Mouse (Mus musculus) natural killer cell, adult 2 months (primary cell): ENCODE data around the gene Mctp1.
A peak's percentile ranks its signal among the peaks of the same experiment; 100 is the strongest.
"Not testable (repeated sequence)": the region's sequence is repeated elsewhere in the genome, so short reads cannot be mapped to it uniquely, and the experiment has no call there.

Source experiments
- DNase-seq, 2 experiments: peaks; one replicate each; pipeline ENCODE4 v3.0.0; 2022; ENCODE audit warnings: low spot score in 2 of 2

Mctp1 gene

DNA sequence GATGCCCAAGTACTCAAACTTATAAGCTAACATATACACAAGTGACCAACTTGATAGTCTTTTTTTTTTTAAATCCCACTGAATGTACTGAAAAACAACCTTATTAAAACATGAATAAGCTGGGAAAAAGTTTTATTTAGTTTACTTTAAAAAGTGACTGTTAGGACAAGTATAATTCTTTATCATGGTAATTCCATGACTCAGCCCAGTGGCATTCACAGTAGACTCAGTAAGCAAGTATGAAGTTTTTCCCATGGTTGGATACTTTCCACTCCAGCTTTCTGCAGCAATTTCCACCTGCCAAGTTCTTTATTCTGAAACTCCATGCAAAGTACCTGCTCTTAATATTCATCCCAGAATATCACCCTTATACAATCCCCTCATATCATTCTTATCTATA, 97.3 kb downstream of the Mctp1 start:
- DNase-seq, result no peak

DNA sequence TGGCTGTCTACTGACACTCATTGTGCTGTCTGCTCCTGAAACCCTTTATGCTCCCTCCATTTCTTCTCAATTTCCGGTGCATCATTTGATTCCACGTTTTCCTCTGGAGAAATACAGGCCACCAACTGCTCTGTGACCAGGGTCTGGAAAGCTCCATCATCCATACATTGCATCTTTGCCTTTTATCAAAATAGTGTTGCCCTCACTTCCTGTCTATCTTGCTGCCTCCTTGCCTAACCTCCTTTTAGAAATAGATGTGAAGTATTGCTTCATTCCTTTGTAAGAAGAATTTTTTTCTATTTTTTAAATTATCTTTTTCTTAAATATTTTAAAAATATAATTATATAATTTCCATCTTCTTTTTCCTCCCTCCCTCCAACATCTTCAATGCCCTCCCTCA, 98.7 kb downstream of the Mctp1 start:
- DNase-seq, result no peak

DNA sequence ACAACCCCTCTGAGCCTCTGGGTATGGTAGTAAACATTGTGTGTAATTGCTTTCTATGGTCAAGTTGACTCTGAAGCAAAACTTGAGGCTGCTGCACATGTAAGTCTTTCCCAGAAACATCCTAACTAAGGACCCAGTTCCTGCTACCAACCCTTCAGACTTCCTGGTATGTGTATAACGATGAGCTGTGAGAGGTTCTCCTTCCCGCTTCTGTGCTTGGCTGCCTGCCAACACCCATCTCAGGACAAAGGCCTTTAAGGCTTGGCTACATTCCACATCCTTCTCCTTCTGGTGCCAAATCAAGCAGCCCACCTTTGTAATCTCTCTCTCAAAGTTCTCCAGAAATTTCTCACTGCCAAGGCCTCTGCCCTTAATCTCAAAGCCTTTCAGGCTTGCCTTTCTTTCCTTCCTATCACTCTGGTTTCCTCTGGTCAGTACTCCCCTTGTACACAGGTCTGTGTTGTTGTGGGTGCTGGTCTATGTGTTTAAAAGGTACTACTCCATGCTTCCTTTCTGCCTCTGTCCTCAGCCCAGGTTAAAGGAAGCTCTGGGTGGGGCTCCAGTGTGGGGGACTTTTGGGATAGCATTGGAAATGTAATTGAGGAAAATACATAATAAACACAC, 99.9 kb downstream of the Mctp1 start:
- no peak for DNase-seq

DNA sequence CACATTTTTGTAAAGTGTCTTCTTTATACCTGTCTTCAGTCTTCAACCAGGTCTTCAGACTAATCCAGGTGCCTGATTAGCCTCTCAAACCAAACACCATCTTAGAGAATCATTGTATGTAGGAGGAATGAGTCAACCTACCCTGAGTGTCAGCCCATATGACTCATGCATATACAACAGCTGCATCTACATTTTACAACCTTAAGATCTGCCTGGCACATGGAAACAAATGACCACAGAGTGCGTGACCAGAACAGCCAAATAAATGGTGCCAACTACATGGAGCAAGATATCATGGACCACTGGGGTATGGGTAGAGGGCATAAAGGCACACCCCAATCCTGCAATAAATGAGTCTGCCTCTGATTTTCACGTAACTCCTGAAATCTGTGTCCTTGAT, 131.6 kb downstream of the Mctp1 start:
- no peak for DNase-seq

DNA sequence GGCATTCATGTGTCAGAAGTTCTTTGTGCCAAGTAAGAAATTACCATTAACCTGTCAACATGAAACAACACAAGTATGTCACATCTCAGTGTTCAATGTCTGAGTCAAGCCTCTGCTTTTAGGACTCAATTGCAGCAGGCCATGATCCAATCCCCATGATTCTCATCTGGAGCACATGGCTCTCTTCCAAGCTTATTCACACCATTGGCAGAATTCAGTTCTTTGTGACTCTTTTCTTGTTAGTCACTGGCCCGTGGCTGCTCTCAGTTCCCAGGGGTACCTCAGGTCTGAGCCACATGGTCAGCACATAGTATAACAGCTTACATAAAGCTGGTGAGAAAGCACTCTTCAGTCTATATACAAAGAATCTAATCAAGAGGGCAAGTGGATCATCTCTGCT, 138.8 kb downstream of the Mctp1 start:
- no peak for DNase-seq

DNA sequence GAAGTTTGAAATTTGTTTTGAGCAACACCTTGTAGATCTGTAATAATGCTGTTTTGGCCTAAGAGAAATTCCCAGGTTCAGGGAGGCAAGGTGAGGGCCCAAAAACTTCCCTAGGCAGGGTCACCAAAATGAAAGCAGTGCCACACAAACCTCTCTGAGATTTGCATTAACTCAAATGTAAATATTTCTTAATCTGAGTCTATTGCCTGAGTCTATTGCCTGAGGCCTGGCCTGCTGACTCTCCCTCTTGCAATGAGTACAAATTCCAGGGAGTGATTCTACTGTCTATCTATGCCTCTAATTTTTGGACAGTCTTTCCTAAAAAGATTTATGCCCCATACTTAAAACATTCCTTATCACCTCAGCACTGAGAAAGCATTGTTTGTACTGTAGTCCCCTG, 143.0 kb downstream of the Mctp1 start:
- no peak for DNase-seq

DNA sequence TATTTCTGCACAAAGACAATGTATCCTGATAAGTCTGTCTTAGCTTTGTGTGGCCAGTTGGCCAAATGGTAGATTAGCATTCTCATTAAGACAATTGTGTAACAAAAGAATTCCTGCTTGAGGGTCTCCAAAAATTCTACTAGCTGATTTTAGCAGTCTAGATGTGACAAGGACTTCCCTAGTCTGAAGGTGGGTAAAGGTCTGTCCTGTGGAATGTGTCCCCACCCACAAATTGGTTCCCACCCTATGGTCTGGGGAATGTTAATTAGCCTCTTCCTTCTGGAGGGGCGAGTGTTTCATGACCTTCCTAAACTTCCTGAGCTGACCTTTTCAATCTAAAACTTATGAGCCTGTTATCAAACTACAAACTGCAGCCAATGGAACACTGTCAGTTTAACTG, 143.4 kb downstream of the Mctp1 start:
- DNase-seq, result no peak

DNA sequence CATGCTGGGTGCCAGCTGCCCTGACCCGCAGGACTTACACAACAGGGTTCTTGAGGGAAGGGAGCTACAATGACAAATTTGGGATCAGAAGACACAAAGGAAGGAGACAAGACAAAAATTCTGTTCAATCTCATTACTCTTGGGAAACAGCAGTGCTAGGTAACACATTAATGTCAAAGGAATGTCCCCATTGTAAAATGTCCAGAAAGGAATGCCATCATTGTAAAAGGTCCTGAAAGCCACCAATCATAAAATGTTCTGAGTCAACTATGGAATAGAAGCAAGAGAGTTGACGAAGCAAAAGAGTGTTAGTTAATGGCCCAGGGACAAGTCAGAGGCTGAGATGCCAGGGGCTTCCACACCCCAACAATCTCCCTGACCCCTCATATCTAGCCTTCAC, 145.6 kb downstream of the Mctp1 start:
- no peak for DNase-seq

DNA sequence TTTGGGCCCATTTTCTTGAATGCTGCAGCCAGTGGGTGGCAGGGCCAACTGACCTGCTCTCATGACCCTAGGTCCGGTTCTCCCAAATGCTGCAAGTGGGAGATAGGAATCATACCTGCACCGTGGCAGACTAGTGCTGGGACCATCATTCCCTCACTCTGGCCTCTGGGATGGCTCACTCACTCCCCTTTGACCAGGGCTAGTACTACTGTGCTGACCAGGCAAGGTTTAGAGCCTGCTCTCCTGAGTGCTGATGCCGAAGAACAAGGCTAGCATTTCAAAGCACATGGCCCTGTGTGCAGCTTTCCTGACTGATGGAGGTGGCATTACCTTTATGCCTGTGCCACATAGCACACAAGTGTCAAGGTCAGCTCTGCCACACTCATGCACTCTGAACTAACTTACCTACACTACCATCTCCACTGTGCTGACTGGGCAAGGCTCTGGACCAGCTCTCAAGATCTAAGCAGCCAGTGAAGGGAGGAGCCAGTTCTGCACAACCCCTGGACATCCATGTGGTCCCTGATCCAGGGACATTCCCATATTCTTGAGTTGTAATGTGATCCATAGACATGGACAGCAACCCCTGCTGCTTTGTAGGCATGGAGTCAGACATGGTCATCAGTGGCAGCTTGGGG, 146.7 kb downstream of the Mctp1 start:
- DNase-seq, result no peak

DNA sequence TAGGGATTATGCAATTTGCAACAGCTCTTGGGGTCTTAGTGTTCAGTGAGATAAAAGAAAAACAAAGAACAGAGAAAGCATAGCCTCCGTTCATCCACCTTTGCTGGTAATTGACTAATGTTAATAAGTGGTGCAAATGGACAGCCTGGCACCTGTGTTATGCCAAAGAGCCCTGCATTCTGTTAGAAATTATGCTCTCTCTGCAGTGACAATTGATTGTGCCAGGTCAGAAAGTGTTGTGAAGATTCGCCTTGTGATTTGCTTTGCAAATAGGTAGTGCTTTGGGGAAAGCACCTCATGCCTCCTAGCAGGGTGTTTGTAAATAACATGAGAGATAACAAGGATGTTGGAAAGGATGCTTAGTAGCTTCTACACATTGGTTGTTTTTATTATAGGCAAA, 163.5 kb downstream of the Mctp1 start:
- DNase-seq, result no peak

DNA sequence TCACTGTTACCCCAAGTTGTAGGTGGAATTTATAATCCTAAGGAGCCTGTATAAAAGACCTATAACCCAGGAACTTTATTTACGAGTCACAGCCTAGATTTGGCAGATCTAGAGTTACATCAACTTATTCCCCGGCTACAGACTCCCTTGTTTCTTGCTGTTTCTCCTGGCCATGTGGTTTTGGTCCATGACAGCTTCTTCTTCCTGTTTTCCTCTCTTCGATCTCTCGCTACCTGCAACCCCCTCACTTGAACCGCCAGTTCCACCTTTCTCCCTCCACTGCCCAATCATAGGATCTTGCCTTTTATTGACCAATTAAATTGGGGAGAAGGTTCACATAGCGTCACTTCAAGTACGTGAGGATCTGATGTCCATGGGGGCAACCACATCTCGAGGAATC, 176.6 kb downstream of the Mctp1 start:
- DNase-seq, result no peak

DNA sequence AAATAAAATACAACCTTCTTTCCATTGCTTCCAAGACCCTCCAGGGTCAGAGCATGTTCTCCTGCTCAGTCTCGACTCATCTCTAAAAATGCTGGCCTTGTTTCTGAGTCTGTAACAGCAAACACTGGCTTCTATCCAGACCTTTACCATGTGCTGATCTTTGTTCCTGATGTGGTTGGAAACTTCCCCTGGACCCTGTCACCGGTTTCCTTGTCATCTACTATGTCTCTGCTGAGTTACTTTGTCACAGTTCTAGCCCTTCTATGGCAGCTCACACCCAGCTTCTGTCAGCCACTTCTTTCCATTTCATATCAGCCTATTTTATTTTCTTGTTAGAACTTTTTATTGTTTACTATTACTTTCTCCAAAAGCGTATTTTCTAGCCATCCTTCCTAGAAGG, 177.3 kb downstream of the Mctp1 start:
- no peak for DNase-seq

DNA sequence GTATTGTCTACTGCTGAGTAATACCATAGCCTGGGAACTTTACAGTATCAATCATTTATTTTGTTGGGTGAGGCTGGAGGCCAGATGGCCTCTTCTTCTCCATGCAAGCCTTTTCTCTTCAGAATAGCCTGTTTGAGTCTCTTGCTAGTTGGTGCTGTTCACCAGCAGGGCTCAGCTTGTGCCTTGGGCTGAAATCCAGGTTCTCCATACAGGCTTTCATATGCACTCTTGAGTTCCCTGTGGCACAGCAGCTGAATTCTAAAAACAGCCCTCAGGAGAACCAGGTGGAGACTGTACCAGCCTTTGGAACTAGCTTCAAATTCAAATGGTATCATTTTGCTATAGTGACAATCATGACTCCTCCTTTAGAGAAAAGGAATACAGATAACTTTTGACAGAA, 179.7 kb downstream of the Mctp1 start:
- no peak for DNase-seq

DNA sequence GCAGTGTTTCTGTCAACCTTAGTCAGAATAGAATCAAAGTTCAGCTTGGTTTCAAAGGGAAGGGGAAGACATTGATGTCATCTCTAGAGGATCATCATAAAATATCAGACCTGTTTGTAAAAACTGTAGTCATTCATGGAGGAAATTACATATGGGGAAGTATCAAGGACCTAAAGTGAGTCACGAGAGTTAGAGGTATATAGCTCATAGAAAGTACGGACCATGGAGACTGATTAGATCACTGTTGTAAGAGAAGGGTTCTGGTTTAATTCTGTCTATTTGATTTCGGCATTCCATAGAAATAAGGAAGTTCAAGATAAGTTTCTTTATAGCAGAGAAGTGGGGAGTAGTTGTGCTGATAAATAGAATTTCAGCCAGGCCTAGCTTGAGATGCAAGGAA, 181.7 kb downstream of the Mctp1 start:
- DNase-seq, result no peak

DNA sequence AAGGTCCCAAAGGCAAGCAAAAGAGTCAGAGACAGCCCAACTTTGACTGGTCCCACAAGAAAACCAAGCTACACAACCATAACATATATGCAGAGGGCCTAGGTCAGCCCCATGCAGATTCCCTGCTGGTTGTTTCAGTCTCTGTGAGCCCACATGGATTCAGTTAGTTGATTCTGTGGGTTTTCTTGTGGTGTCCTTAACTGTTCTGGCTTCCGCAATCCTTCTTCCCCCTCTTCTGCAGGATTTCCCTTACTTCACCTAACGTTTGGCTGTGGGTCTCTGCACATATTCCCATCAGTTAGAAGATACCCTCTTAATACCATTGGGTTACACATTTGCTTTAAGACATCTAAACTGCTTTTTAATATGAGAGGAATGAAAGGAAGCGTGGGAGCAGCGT, 183.1 kb downstream of the Mctp1 start:
- DNase-seq, result no peak

DNA sequence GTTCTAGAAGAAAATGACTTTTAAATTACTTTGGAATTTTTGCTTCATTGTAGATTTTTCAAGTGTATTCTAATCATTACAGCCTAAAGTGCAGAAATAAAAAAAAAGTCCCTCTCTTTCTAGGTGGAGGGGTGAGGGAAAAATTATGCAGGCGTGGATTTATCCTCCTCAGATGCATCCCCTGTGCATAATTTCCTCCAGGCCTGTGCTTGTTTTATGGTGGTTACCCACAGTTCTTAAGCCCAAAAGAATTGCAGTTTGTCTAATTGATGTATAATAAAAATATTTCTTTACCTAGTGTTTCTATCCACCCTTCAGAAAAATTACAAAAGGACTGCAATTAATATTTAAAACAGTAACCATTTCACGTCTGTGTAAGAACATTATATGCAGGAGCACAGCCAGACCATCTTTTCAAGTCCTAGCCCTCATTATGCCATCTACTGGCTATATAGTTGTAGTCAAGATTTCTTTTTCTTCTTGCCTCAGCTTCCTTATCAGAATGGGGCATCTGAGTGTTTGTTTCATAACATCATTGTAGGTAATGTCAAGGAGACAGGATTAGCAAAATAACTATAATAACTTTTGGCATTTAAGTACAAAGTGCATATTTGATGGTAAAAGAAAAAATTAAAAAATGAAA, 184.4 kb downstream of the Mctp1 start:
- DNase-seq, result no peak

DNA sequence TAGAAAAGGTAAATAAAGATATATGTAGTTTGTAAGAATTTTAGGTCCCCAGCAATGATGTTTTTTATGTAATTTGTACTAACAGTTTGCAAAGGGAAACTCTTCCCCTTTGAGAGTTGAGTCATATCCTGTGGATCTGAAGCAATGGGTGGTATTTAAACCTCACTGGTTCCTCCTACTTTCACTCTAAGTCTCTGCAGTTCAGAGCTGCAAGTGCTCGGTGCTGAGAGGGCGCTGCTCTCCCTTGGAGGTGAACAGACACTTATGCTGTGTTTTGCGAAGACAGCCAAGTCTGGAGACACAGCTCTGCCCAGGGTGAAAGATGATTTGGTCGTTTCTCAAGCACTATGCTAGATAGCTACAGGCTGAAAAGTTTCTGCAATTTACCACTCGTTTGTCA, 195.1 kb downstream of the Mctp1 start:
- peak; percentile 4 to 6 for DNase-seq

DNA sequence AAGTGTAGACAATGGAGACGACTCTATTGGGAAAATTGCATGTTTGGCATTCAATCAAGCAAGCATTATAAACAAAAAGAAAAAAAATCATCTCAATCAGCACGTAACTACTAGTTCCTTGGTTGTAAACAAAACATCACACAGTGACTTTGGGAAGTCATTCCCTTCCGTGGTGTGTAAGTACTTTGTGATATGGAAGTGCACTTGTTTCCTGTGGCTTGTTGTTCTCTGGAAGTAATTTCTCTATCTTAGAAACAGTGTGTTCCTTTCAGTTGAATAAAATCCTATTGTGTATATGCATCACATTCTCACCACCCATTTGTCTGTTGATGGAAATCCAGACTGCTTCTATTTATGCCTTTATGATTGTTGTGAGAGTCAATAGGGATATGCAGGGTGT, 201.1 kb downstream of the Mctp1 start:
- DNase-seq, result no peak

DNA sequence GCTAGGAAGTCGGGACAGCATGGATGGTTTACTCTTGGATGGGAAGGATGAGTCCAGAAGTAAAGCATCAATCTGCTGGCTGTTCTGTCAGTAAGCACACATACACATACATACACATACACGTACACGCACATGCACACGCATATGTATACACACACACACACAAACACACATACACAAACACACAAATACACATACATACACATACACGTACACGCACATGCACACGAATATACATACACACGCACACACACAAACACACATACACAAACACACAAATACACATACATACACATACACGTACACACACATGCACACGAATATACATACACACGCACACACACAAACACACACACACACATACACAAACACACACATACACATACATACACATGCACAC, 206.4 kb downstream of the Mctp1 start:
- not testable (repeated sequence) for DNase-seq

DNA sequence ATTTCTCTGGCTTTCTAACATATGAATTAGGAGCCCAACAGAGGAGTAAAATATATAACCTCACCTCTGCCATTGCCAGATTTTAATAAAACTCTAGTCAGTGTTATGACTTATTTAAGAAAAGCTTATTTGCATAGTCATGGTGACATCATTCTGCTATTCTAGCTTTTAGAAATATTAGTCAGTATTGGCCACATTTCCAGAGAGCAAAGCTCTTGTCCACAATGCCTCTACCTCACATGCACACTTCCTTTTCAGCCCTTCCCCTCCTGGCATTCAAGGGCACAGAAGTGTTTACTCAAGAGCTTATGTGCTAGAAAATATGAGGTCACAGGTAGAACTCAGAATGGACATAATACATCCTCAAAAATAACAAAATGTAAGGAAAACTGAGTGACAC, 206.9 kb downstream of the Mctp1 start:
- DNase-seq, result no peak

DNA sequence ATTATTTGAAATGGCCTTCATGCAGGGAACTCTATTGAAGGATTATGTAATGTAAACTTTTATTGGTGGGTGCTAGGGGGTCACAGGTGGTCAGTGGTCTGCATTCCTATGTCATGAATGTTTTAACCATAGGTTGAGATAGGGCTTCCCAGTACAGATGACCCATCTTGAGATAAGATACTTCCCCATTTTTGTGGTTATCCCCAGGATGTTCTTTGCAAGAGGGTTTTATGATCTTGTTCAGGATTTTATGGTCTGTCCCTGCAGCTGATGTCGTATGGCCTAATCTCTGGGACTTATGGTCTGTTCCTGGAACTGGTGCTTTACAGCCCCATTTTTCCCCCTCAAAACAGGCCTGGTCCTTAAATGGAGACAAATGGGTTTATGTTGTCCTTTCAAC, 207.4 kb downstream of the Mctp1 start:
- DNase-seq, result no peak

DNA sequence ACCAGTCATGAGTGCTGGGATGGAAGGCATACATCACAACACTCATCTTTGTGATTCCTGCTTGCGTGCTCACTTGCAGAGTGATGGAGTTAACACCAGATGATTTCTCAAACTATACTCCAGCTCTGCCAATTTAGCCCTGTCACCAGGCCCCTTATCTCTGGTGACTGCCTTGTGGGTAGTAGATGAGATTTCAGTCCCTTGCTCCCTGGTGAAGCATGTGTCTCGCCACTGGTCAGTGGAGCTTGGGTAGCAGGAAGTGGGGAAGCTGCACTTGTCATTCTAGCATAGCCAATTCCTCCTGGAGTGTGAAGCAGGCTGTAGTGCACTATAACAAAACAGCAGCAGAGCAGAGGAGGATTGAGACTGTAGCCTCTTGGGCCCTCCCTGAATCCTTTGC, 208.6 kb downstream of the Mctp1 start:
- DNase-seq, result no peak

DNA sequence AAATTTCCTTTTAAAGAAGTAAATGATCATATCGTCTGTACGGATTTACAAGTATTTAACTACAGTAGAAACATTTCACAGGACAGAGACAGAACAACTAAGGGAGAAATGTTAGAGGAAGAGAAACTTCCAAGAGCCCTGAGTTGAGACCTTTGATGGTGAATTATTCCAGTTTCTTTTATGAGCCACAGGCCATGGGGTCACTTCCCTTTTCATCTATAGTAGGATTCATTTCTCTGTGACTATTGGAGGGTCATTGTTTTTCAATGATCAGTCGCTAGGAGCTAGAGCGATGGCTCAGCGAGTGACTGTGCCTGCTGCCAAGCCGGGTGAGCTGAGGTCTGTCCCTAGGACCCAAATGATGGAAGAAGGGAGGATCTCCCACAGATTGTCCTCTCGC, 212.7 kb downstream of the Mctp1 start:
- no peak for DNase-seq

DNA sequence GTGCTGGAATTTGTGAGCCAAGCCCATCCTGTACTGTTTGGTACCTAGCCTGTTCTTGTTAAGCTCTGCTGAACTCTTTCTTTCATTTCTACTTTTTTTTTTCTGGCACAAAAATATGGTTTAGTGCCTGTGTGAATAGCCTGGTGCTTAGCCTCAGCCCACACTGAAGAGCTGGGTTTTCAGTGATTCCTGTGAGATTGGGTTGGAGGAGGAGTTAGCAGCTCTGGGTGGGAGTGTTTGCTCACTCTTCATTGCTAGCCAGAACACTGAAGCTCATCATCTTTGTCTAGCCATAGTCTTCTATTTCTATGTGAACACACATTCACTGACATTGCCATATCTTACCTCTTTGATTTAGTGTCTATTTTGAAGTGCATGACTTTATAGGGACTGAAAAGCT, 225.1 kb downstream of the Mctp1 start:
- no peak for DNase-seq
